Mouse (Mus musculus): ENCODE data around the gene L3mbtl1. TPM values are rescaled to one million over a fixed set of nuclear protein-coding genes. Genes with fewer than 3 reads are reported as not detected.

L3mbtl1 gene
- total RNA-seq, 1 experiment from 2014 or later = not detected

DNA sequence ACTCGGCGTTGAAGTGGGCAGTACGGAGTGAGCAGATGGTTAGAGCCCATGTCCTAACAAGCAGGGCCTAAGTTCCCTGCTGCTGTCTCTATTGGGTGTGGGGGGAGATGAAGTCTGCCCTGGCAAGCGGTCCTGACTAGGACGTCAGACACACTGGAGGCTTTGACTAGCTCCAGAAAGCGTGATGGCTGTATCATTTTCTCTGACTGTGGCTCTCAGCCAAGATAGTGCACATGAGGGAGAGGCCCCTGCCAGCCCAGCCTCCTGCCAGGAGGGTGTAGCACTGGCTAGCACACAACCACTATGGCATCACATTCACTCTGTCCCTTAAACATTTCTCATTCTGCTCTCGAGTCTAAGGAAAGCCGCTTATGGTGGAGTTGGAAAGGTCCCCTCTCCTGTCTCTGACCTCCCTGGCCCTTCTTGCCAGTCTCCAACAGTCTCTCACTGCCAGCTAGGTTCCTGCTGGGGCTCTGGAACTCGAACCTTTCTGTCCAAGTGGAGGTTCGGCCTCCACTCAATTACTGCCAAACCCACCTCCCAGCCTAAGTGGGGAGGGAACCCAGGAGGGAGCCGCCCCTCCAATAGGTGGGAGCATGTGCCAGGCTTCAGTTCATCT, 32.0 kb downstream of the L3mbtl1 start:
- ATAC-seq (replicated peaks in 1 of 2; ENCODE audit: insufficient read depth in 1 of 2, low FRiP score in 2 of 2, low TSS enrichment in 1 of 2, low read depth in 1 of 2, poor library complexity in 2 of 2, severe bottlenecking in 2 of 2) = no peak

DNA sequence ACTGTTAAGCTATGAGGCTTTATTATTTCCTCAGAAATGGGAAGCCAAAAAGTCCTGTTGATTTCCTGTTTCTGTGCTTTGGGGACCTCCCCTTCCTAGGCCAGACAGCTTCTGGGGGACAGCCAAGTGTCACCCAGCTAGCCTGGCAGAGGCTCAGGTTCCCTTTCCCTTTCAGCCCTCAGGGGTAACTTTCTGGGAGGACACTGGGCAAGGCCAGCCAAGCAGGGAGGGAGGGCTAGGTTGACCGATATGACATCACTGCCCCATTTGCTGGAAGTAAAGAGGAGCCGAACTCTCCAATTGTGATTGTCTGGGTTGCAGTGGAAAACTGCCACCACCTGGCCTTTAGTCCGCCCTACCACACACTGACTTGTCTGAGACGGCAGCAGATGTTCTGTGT, 32.7 kb downstream of the L3mbtl1 start:
- ATAC-seq (replicated peaks in 1 of 2; ENCODE audit: insufficient read depth in 1 of 2, low FRiP score in 2 of 2, low TSS enrichment in 1 of 2, low read depth in 1 of 2, poor library complexity in 2 of 2, severe bottlenecking in 2 of 2) = peak; percentile 84 to 89

DNA sequence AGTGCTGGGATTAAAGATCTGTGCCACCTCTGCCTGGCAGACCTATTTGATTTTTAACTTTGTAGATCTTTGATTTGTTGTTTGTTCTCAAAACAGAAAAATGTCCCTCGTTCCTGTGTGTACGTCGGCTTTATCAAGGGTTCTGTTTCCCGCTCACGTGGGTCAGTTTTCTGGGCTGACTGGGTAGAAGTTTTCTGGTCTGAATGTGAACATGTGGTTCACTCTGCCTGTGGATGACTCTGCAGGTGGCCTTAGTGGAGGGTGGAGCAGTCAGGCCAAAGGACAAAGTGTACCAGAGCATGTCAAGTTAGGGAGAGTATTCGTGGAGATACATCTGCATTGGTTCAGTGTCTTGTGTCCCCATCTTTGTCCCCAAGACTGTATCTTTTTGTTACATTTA, 41.1 kb downstream of the L3mbtl1 start:
- no peak for ATAC-seq (replicated peaks in 1 of 2; ENCODE audit: insufficient read depth in 1 of 2, low FRiP score in 2 of 2, low TSS enrichment in 1 of 2, low read depth in 1 of 2, poor library complexity in 2 of 2, severe bottlenecking in 2 of 2)

DNA sequence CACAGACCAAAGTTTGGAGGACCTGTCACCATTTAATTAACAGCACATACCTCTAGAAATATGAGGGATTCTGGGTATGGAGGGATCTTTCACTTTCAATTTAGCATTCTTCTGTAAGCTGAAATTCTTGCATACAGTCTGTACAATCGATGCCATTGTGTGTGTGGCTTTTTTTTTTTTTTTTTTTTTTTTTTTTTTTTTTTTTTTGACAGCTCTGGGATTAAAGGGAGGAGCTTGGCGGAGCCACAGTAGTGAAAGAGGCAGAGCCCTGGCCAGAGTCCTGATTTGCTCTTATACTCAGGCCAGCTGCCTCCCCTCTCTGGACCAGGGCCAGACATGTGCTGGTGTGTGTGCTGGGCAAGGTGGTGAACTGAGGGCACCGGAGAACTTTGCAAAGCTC, 42.7 kb downstream of the L3mbtl1 start:
- ATAC-seq (replicated peaks in 1 of 2; ENCODE audit: insufficient read depth in 1 of 2, low FRiP score in 2 of 2, low TSS enrichment in 1 of 2, low read depth in 1 of 2, poor library complexity in 2 of 2, severe bottlenecking in 2 of 2) = no peak; a peak in 1 of 4 replicates

DNA sequence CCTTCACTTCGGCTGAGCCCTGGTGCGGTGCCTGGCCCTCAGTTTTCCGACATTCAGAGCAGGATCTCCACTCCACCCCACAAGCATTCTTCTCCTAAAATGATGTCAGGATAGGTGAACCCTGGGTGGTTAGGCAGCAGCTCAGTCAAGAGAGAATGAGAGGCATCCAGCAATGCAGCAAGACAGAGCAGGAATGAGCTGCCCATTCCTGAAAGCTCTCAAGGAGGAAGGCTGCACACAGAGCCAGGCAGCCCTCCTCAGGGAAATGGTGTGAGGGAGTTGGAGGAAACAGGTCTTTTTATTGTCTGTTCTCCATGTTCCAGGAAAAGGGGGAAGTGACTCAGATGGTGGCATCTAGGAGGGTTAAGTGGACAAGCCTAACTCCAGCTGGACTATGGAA, 43.5 kb downstream of the L3mbtl1 start:
- ATAC-seq (replicated peaks in 1 of 2; ENCODE audit: insufficient read depth in 1 of 2, low FRiP score in 2 of 2, low TSS enrichment in 1 of 2, low read depth in 1 of 2, poor library complexity in 2 of 2, severe bottlenecking in 2 of 2) = no peak

DNA sequence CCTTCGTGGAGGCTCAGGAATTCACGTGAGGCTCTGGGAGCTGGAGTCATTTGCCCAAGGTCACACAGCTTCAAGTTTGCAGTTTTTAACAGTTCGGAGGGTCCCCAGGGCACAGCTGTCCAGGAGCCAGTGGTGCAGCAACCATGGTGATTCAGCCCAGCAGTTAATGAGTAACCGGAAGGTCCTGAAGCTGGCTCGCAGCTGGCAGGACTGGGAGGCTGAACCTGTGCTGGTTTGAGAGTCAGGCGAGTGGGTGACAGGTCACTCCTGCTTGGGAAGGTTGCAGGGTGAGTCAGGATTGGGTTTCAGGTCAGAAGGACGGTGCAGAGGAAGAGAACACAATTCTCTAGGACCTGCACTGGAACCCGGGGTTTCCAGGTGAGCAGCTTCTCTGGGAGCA, 43.9 kb downstream of the L3mbtl1 start, which contains the start of gene Sgk2:
Gene Sgk2, plus strand, starts transcription at position 113 of the 400 bp plus-strand sequence.
- no peak for ATAC-seq (replicated peaks in 1 of 2; ENCODE audit: insufficient read depth in 1 of 2, low FRiP score in 2 of 2, low TSS enrichment in 1 of 2, low read depth in 1 of 2, poor library complexity in 2 of 2, severe bottlenecking in 2 of 2)

DNA sequence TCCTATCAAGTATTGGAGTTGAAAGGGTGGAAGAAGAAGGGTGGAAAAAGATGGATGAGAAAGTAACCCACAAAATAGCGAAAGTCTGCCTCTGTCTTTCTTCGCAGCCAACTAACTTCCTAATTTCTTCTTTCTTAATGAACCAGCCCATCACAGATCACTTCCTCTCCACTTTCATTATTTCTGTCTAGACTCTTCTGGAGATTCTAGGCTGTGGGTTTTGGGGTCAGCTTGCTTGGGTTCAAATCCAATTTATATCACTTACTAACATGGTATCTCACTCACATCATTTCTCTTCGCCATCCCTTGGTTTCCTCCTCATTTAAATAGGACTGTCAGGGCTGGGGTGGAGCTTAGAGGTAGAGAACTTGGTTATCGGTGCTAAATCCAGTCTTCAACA, 45.0 kb downstream of the L3mbtl1 start:
- no peak for ATAC-seq (replicated peaks in 1 of 2; ENCODE audit: insufficient read depth in 1 of 2, low FRiP score in 2 of 2, low TSS enrichment in 1 of 2, low read depth in 1 of 2, poor library complexity in 2 of 2, severe bottlenecking in 2 of 2)

DNA sequence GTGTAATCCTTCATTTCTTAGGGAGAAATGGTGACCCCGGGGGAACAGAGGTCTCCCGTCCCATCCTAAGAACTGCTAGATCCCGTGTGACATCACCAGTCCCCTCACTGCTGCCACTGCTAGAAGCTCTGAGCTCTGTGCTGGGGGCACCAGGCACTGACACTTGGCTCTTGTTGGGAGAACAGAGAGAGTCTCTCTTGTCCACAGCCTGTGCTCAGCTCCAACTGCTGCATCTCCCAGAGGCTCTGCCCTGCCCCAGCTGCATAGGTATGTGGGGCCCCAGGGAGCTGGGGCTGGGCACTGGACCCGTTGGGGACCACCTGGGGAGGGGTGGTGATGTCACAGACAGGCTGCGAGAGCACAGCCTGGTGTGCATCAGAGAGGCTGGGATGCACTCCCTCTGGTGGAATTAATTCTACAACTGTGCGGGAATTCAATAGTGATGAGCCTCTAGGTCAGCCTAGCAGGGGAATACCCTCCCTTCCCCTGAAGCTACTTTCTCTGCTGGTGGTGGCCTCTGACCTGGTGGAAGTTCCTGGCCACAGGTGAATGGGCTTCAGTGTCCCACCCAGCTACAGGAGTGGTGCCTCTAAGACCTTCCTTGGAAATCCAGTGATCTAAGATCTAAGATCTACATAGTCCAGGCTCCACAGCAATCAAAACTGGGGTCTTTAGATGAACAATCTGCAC, 48.3 kb downstream of the L3mbtl1 start:
- no peak for ATAC-seq (replicated peaks in 1 of 2; ENCODE audit: insufficient read depth in 1 of 2, low FRiP score in 2 of 2, low TSS enrichment in 1 of 2, low read depth in 1 of 2, poor library complexity in 2 of 2, severe bottlenecking in 2 of 2)

DNA sequence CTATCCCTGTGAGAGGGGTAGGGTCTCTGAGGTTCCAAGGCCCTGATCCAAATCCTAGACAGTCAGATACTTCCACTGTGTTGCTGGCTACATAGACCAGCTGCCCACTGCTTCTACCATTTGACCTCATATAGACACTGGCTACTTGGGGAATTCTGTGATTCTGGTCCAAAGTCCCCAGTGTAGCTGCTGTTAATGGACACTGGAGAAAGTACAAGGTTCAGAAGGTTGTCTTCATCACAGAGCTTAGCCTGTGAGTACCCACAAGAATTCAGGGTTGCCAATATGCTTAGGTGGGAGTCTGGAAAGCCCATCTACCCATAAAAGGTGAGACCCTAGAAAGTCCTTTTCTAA, 48.8 kb downstream of the L3mbtl1 start:
- ATAC-seq (replicated peaks in 1 of 2; ENCODE audit: insufficient read depth in 1 of 2, low FRiP score in 2 of 2, low TSS enrichment in 1 of 2, low read depth in 1 of 2, poor library complexity in 2 of 2, severe bottlenecking in 2 of 2) = no peak

DNA sequence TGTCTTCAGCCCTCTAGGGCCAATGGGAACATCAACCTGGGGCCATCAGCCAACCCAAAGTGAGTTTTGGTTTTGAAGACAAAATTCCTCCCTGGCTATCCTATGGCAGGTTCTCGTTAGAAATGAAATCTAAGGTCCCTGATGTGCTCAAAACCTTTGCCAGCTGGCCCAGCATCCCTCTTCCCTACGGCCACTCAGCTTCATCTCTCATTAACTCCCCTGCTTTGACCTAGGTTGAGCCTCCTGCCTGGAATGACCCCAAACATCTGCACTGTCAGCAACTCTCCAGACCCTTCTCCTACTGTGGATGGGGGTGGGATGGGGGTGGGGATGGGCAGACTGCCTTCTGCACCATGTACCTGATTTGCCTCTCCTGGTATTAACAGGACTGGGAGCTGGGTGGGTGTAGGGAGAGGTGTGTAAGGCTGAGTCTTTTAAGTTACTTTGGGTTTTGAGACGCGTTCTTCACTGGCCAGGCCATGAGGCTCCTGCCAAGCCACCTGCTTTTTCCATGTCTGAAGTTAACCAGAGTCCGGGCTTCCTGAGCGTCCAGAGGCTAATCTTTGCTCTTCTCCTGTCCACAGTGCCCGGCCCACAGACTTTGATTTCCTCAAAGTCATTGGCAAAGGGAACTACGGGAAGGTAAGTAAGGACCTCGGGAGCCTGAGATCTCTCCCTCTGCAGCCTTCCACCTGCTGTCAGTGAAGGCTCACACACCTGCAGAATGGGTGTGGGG, 50.8 kb downstream of the L3mbtl1 start:
- no peak for ATAC-seq (replicated peaks in 1 of 2; ENCODE audit: insufficient read depth in 1 of 2, low FRiP score in 2 of 2, low TSS enrichment in 1 of 2, low read depth in 1 of 2, poor library complexity in 2 of 2, severe bottlenecking in 2 of 2)

DNA sequence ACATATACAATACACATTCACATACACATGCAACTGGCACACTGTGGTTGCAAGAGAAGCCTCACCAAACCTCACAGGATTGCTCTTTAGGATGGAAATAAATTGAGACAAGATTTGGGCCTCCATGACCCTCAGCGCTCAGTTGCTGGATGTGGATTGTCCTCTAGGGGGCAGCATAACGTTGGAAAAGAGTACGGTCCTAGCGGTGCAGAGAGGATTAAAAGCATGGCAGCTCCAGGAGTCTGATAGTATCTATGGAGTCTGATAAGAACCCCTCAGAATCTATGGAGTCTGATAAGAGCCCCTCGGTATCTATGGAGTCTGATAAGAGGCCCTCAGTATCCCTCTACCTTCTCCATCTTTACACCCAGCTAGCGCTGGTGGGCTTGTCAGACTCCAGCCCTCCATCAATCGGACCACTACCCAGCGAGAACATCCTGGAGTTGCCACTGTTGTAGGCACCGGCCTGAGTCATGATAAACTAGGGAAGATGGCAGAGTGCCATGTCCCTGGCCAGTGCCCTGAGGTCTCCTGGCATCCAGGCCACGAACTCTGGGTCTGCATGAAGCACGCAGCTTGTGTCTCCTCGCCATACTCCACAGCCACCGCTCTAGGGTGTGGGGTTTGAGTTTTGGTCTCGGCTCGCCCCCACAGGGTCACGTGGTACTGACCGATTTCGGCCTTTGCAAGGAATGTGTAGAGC, 55.4 kb downstream of the L3mbtl1 start:
- peak; percentile 75 to 84 for ATAC-seq (replicated peaks in 1 of 2; ENCODE audit: insufficient read depth in 1 of 2, low FRiP score in 2 of 2, low TSS enrichment in 1 of 2, low read depth in 1 of 2, poor library complexity in 2 of 2, severe bottlenecking in 2 of 2)

DNA sequence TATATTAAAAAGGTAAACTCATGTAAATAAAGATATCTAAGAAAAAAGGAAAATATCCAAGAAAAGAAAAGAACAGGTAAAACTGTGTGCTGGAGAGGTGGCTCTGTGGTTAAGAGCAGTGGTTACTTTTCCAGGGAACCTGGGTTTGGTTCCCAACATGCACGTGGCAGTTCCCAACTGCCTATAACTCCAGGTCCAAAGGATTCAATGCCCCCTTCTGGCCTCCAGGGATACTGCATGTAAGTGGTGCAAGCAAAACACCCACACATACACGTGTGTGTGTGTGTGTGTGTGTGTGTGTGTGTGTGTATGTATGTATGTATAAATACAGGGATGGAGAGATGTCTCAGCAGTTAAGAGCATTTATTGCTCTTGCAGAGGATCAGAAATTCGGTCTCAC, 56.5 kb downstream of the L3mbtl1 start:
- 0 out of 4 replicates have a peak, but pooled peaks of 1 of the 2 experiments have one; percentile 38 for ATAC-seq (replicated peaks in 1 of 2; ENCODE audit: insufficient read depth in 1 of 2, low FRiP score in 2 of 2, low TSS enrichment in 1 of 2, low read depth in 1 of 2, poor library complexity in 2 of 2, severe bottlenecking in 2 of 2)

DNA sequence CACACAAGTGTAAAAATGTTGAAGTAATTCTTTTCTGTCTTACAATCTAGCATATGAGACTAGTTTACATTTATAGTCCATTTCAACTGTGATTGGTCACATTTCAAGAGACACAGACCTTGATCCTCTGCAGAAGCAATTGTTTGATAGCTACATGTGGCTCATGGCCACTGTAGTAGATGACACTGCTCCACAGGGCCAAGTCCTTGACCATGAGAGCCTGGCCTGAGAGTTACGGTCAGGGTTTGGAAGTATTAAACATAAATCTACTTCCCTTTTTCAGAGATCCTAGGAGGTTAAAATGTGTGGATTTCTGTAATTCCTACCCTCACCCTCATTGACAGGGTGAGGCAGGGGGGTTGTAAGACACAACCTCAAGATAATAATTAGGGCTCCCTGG, 57.8 kb downstream of the L3mbtl1 start:
- ATAC-seq (replicated peaks in 1 of 2; ENCODE audit: insufficient read depth in 1 of 2, low FRiP score in 2 of 2, low TSS enrichment in 1 of 2, low read depth in 1 of 2, poor library complexity in 2 of 2, severe bottlenecking in 2 of 2) = no peak

DNA sequence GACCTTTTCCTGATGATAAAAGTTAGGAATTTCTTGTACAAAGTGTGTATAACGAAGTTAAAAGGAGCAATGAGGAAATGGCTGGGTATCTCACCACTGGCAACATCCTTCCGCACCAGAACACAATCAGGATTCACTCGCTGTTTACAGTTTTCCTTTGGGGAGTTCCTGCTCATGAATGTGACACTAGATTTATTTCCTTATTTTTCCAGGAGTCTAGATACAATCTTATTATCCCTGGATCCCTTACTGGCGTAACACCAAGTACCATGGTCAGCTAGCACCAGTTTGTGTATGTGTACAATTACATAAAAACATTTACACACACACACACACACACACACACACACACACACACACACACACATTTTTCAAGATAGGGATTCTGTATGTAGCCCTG, 64.0 kb downstream of the L3mbtl1 start:
- no peak for ATAC-seq (replicated peaks in 1 of 2; ENCODE audit: insufficient read depth in 1 of 2, low FRiP score in 2 of 2, low TSS enrichment in 1 of 2, low read depth in 1 of 2, poor library complexity in 2 of 2, severe bottlenecking in 2 of 2)

DNA sequence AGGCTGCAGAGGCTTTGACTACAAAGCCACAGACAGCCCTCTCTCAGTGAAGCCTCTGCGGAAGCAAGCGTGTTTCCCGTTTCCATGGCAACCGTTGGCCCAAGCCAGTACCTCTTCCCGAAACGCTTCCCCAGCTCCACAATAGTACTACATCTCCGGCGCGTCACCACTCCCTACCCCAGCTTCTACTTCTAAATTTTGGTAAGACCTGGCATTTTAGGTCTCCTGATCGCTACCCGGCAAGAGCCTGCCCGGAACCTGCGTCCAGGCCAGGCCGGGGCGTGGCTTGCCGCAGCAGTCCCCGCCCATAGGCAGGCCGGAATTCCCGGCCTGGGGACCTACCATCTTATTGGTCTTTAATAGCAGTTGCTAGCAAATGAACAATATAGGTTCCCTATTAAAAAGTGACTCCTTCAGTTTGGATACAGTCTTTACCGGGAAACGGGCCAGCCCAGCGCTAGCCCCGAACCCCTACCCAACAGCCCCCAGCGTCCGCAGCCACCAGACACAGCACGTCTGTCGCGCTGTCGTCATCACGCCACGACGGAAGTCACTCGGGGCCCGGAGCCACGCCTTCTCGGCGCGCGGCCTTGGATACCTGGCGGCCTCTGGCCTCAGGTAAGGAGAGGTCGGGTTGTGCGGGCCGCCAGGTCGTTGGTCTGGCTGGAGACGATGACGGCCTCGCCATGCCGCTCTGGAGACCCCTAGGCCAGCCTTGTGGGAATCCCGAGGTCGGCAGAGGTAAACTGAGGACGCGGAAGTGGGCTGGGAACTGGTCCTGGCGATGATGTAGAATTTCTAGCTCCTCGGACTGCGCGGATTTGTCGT, 73.9 kb downstream of the L3mbtl1 start, which contains the start of gene Ift52:
Gene Ift52, plus strand, starts transcription at position 439 of the 828 bp plus-strand sequence.
- peak; percentile 94 to 98 for ATAC-seq (replicated peaks in 1 of 2; ENCODE audit: insufficient read depth in 1 of 2, low FRiP score in 2 of 2, low TSS enrichment in 1 of 2, low read depth in 1 of 2, poor library complexity in 2 of 2, severe bottlenecking in 2 of 2)
